In genomic region chr14:118132642-118132977, GRCm38 (mm10) we compare ENCODE assay signal across 8 mouse cellular contexts. TPM values are rescaled to one million over a fixed set of nuclear protein-coding genes. Genes with fewer than 3 reads are reported as not detected.
DNase-seq lines count a peak whose midpoint lies in the region; ATAC-seq and TF ChIP-seq lines count a peak whose summit lies in the region.

Gene Tgds, minus strand, starts transcription at chr14:118132755.

- intact Hi-C loops in heart, postnatal 10 days (cut with DNase I), result loop anchor here (1.0 to 5.0 kb wide), 2 partner anchors 43 to 125 kb away; no protein-coding TSS in a partner anchor

- no peaks in the 10 kb centered on the region for H3K9me3 ChIP-seq in ES-Bruce4 (replicated peaks; ENCODE audit: control insufficient read depth, insufficient read depth, low read length, poor library complexity, severe bottlenecking)
- H3K9me3 ChIP-seq in forebrain, embryonic 13.5 days (replicated peaks), result no peaks in the 10 kb centered on the region
- H3K9me3 ChIP-seq in liver, postnatal 0 days (ENCODE audit: low read length), result no peaks in the 10 kb centered on the region
- H3K9me3 ChIP-seq in neural tube, embryonic 14.5 days (ENCODE audit: control insufficient read depth, low read length), result no peaks in the 10 kb centered on the region

- peak; percentile 74 for ATAC-seq in cerebellum, adult (ENCODE audit: insufficient number of reproducible peaks, low FRiP score, low TSS enrichment)
- ATAC-seq in forebrain, embryonic 13.5 days, result peak; percentile 84
- ATAC-seq in liver, postnatal 0 days, result peak; percentile 72
- peak; percentile 79 for ATAC-seq in neural tube, embryonic 14.5 days (ENCODE audit: low read depth)

- peak; percentile 68 for TF ChIP-seq POLR2A in ES-Bruce4 (IDR thresholded peaks at IDR 0.05; ENCODE audit: insufficient read depth, low read length)

- H3K27ac ChIP-seq in ES-Bruce4 (ENCODE audit: insufficient read depth, low read length), result no peak within 1 kb of the TSS
- no peak within 1 kb of the TSS for H3K27ac ChIP-seq in forebrain, embryonic 13.5 days
- peak within 1 kb of the TSS; percentile 52 for H3K27ac ChIP-seq in liver, postnatal 0 days (ENCODE audit: low read depth)
- H3K27ac ChIP-seq in neural tube, embryonic 14.5 days (ENCODE audit: low read depth, low read length), result peak within 1 kb of the TSS; percentile 31; the same call in 1 of the 2 replicates

- WGBS in forebrain, embryonic 13.5 days, result under 1% methylated on average over 28 of the region's 28 CpGs
- under 1% methylated on average over 28 of the region's 28 CpGs for WGBS in large intestine, adult 2 months
- 1% methylated on average over 24 of the region's 28 CpGs for WGBS in liver, postnatal 0 days (ENCODE audit: insufficient replicate concordance)
- under 1% methylated on average over 28 of the region's 28 CpGs for WGBS in neural tube, embryonic 14.5 days

- DNase-seq in heart, postnatal 10 days, result peak; percentile 99
- peak; percentile 99 for DNase-seq in large intestine, adult 2 months (ENCODE audit: low read depth, low spot score)
- DNase-seq in liver, postnatal 0 days, result peak; percentile 98
- peak; percentile 98 for DNase-seq in testis, postnatal 10 days (ENCODE audit: low spot score)

- TF ChIP-seq EP300 in ES-Bruce4 (IDR thresholded peaks at IDR 0.05; ENCODE audit: insufficient read depth, low read depth, low read length), result no peak
- no peak for TF ChIP-seq EP300 in liver, postnatal 0 days (IDR thresholded peaks at IDR 0.05; ENCODE audit: low read depth)

- H3K4me2 ChIP-seq in forebrain, embryonic 13.5 days, result peak within 1 kb of the TSS; percentile 87
- peak within 1 kb of the TSS; percentile 98 for H3K4me2 ChIP-seq in liver, postnatal 0 days (ENCODE audit: low read depth, low read length)
- H3K4me2 ChIP-seq in neural tube, embryonic 14.5 days (ENCODE audit: low read depth, low read length), result peak within 1 kb of the TSS; percentile 72

- H3K4me1 ChIP-seq in ES-Bruce4 (ENCODE audit: control insufficient read depth, insufficient read depth, low read length), result no peaks in the 10 kb centered on the region
- H3K4me1 ChIP-seq in forebrain, embryonic 13.5 days, result peaks cover 28% of the 10 kb centered on the region
- peaks cover 22% of the 10 kb centered on the region for H3K4me1 ChIP-seq in liver, postnatal 0 days (ENCODE audit: insufficient read depth)
- H3K4me1 ChIP-seq in neural tube, embryonic 14.5 days (ENCODE audit: control insufficient read depth, insufficient read depth, low read length), result peaks cover 7% of the 10 kb centered on the region

- H3K36me3 ChIP-seq in ES-Bruce4 (ENCODE audit: control insufficient read depth, insufficient read depth, low read length, poor library complexity, severe bottlenecking), result peaks cover 2% of the 10 kb centered on the region
- peaks cover 15% of the 10 kb centered on the region for H3K36me3 ChIP-seq in forebrain, embryonic 13.5 days (ENCODE audit: poor library complexity, severe bottlenecking)
- H3K36me3 ChIP-seq in liver, postnatal 0 days (replicated peaks; ENCODE audit: insufficient read depth, low read length), result 0 out of 2 replicates have a peak, but pooled peaks cover under 1% of the 10 kb centered on the region
- 0 out of 2 replicates have a peak, but pooled peaks cover 5% of the 10 kb centered on the region for H3K36me3 ChIP-seq in neural tube, embryonic 14.5 days (ENCODE audit: control insufficient read depth, insufficient read depth, low read length)

- H3K4me3 ChIP-seq in ES-Bruce4 (ENCODE audit: low read depth, low read length), result peak within 1 kb of the TSS; percentile 86
- H3K4me3 ChIP-seq in forebrain, embryonic 13.5 days, result peak within 1 kb of the TSS; percentile 65
- H3K4me3 ChIP-seq in liver, postnatal 0 days (ENCODE audit: low read depth, low read length), result peak within 1 kb of the TSS; percentile 74
- peak within 1 kb of the TSS; percentile 67 for H3K4me3 ChIP-seq in neural tube, embryonic 14.5 days (ENCODE audit: low read depth, low read length)

- no peaks in the 10 kb centered on the region for H3K27me3 ChIP-seq in ES-Bruce4 (ENCODE audit: control insufficient read depth, insufficient read depth, low read length, poor library complexity, severe bottlenecking)
- peaks cover 8% of the 10 kb centered on the region; the same call in 1 of the 2 replicates for H3K27me3 ChIP-seq in forebrain, embryonic 13.5 days
- H3K27me3 ChIP-seq in liver, postnatal 0 days (ENCODE audit: insufficient read depth, low read length), result no peaks in the 10 kb centered on the region
- H3K27me3 ChIP-seq in neural tube, embryonic 14.5 days (ENCODE audit: control insufficient read depth, insufficient read depth, low read length), result no peaks in the 10 kb centered on the region

- TF ChIP-seq CTCF in ES-Bruce4 (IDR thresholded peaks at IDR 0.05; ENCODE audit: low read depth, low read length), result no peak
- TF ChIP-seq CTCF in liver, postnatal 0 days (IDR thresholded peaks at IDR 0.05; ENCODE audit: low read depth), result no peak

- peak within 1 kb of the TSS; percentile 62 for H3K9ac ChIP-seq in ES-Bruce4 (ENCODE audit: low read depth, poor library complexity, severe bottlenecking)
- H3K9ac ChIP-seq in forebrain, embryonic 13.5 days, result peak within 1 kb of the TSS; percentile 75
- peak within 1 kb of the TSS; percentile 77 for H3K9ac ChIP-seq in liver, postnatal 0 days (replicated peaks)
- H3K9ac ChIP-seq in neural tube, embryonic 14.5 days (replicated peaks; ENCODE audit: low read depth, low read length), result peak within 1 kb of the TSS; percentile 69

RNA-seq across cellular contexts. Expression of gene Tgds, which starts in this region (rescaled TPM):
- polyA plus RNA-seq in ES-Bruce4 (2011; ENCODE audit: insufficient read depth, insufficient read length, low read depth, missing spikeins), result 34.5 and 34.9 TPM in 2 replicates
- 23.9 and 24.4 TPM in 2 replicates for polyA plus RNA-seq in forebrain, embryonic 13.5 days (2015; fragmentation: Nextera tagmentation; extraction: Ambion mirVana)
- 10 to 100 TPM; 12.1 to 13.9 TPM for total RNA-seq in heart, postnatal 10 days (2021)
- 10.9 and 11.7 TPM in 2 replicates for polyA plus RNA-seq in large intestine, adult 2 months (2012; rRNA removed)
- 15.5 and 16.0 TPM in 2 replicates for polyA plus RNA-seq in liver, postnatal 0 days (2015; fragmentation: Nextera tagmentation; extraction: Ambion mirVana)
- polyA plus RNA-seq in neural tube, embryonic 14.5 days (2014; fragmentation: Nextera tagmentation; extraction: Ambion mirVana), result 14.4 and 19.8 TPM in 2 replicates

Comparison
In these comparisons a context has a peak if more than half of its experiments do, and no peak if none do; other contexts are left out.
1. H3K27ac ChIP-seq: peak in liver, postnatal 0 days (single experiment) and neural tube, embryonic 14.5 days (single experiment); none in ES-Bruce4 (single experiment) and forebrain, embryonic 13.5 days (single experiment).
2. Peak in every context shown above with its lines, with median percentiles within 50 percentile points of each other: H3K4me3 ChIP-seq, H3K9ac ChIP-seq, ATAC-seq, H3K4me2 ChIP-seq and DNase-seq.